Mouse (Mus musculus): Measurements from ENCODE around the gene Gm20855.
"Not testable (repeated sequence)": the region's sequence is repeated elsewhere in the genome, so short reads cannot be mapped to it uniquely, and the experiment has no call there.

Gm20855 gene

GRCm38 (mm10) chrY:35131733-35132132 is at the start of gene Gm20855:
Gm20855 (minus strand) TSS chrY:35131833.
- not testable (repeated sequence) for DNase-seq (ENCODE audit: low spot score)
